Mouse (Mus musculus) T-helper 17 cell (primary cell): ENCODE measurements around the gene Txndc12.

Source experiments
- in situ Hi-C, 2 experiments: fragments of 300-600 bp; cut with MboI, MseI; formaldehyde crosslinking; loops; 1 replicate in 1 of 2; 2 replicates in 1 of 2; pipeline ENCODE4 v1.15.1; 2025; ENCODE audit warnings: high pct_unique_total_duplicates in 2 of 2

Gene Txndc12

DNA sequence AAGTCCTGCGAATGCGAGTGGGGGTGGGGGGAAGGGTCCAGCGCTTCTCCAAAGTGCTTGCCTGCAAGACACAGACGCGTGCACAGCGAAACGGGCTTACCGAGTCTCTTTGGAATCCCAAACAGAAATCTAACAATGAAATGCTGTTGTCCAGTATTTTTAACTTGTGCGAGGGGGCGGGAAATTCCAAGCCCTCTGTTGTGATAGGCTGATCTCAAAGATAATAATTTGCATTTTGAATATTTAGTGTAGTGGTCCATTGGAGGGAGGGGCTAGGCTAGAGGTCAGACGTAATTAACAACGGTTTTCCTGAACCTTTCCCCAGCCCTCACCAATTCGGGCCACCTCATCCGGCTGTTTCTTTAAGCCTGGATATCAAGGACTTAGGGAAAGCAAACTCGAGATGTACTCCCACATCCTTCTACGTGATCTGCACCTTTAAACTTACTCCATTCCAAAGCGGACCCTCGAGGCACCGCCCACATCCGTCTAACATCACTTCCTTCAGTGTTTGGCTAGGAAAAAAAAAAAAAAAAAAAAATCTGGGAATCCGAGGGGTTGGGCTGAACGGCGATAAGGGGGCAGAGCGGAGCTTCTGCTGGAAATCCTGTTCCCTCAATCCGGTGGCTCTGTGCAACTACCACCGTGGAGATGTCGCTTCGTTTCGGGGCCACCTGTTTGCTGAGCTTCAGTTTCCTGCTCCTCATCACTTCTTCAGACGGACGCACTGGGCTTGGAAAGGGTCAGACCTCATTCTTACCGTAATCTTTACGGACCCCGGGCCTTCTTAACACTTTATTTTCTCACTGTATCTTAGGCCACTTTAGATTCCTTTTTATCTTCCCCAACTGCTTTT, at the start of gene Txndc12:
Gene Txndc12, plus strand, starts transcription at position 487 of the 856 bp plus-strand sequence.
- in situ Hi-C loops, result loop anchor here in 1 of 2 experiments (25.0 kb wide), 1 partner anchor 828 kb away; the partner anchor contains the start of gene Cdkn2c

- in situ Hi-C loops, result no loop called here
These were observed 45.0 kb upstream of the Txndc12 start for GRCm38 (mm10) chr4:108789258-108789936.

GRCm38 (mm10) chr4:108790507-108790906, 43.9 kb upstream of the Txndc12 start:
- in situ Hi-C loops, result no loop called here

GRCm38 (mm10) chr4:108793941-108794340, 40.5 kb upstream of the Txndc12 start:
- in situ Hi-C loops, result no loop called here

DNA sequence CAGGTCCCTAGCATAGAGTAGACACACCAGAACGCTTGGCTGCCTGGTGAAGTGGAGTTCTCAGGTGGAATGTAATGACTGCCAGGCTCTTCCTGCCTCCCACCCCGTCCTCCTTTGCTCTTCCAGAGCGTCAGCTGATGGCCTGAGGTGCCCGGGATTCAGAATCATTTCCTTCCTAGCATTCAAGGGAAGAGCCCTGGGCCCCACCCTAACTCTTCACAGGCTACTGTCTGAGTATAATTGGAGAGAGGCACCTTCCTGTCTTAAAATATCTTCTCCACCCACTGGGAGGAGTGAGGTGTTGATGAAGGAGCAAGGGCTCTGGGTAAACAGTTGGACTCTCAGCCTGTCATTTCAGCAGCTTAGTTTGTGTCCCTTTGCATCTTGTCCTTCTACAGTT, 37.7 kb upstream of the Txndc12 start:
- in situ Hi-C loops, result loop anchor here in 1 of 2 experiments (5.0 kb wide), 1 partner anchor 181 kb away; no protein-coding TSS in a partner anchor

- in situ Hi-C loops, result loop anchor here in 1 of 2 experiments (5.0 kb wide), 1 partner anchor 179 kb away; no protein-coding TSS in a partner anchor
These were observed 36.1 kb upstream of the Txndc12 start for GRCm38 (mm10) chr4:108798083-108798830.

DNA sequence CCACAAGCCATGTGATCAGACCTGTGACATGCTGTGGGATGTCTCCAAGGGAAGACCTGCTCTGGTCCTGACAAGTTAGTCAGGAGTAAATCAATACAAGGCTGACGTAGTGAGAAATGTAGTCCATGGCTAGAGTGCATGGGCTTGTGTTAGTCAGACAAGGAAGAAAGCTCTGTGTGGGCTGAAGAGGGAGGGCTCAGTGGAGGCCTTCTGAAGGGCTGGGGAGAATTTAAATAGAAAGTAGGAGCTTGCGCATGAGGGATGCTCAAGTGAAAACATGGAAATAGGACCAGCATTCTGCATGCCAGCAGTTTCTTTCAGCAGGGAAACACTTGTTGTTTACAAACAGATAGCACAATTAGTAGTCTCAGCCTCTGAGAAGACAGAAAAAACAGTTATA, 30.9 kb upstream of the Txndc12 start:
- in situ Hi-C loops, result no loop called here

DNA sequence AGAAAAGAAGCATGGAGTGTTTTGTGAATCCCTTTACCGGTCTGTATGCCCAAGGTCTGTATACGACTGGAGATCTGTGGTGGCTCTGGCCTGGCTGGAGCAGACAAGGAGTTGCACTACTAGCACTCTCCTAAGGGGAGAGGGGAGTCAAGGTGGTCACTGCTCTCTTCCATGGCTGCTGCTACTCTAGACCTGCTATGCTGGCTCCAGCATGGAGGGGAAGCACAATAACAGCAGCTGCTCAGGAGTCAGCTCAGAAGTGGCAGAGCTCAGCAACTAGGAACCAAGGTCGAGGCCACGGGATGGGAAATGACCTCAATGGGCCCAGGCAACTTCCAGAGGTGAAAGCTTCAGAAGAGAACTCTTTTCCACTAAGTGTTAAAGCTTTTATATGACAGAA, 23.3 kb upstream of the Txndc12 start:
- in situ Hi-C loops, result no loop called here

GRCm38 (mm10) chr4:108811550-108811949, 22.9 kb upstream of the Txndc12 start:
- in situ Hi-C loops, result no loop called here

GRCm38 (mm10) chr4:108825677-108826076, 8.7 kb upstream of the Txndc12 start:
- in situ Hi-C loops, result loop anchor here in 1 of 2 experiments (25.0 kb wide), 1 partner anchor 837 kb away; the partner anchor contains the start of gene Cdkn2c

DNA sequence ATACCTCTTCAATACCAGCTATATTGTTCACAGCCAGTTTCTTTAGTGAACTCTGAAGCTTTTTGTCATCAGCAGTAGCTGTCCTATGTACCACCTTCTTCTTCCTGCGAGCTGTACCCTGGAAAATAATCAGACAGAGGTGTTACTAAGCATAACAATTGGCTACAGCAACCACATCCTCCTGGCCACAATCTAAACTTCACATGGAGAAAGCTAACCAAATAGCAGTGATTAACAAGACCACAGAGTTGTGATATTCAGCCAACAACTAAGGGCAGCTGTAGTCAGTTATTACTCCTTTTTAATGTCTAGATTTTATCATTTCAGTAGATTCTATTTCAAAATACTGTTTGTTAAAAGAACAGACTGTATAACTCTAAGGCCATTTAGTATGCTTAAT, 8.3 kb upstream of the Txndc12 start:
- in situ Hi-C loops, result loop anchor here in 1 of 2 experiments (25.0 kb wide), 1 partner anchor 836 kb away; the partner anchor contains the start of gene Cdkn2c

- in situ Hi-C loops, result loop anchor here in 1 of 2 experiments (25.0 kb wide), 1 partner anchor 836 kb away; the partner anchor contains the start of gene Cdkn2c
These were observed 7.8 kb upstream of the Txndc12 start for GRCm38 (mm10) chr4:108826643-108827042.

DNA sequence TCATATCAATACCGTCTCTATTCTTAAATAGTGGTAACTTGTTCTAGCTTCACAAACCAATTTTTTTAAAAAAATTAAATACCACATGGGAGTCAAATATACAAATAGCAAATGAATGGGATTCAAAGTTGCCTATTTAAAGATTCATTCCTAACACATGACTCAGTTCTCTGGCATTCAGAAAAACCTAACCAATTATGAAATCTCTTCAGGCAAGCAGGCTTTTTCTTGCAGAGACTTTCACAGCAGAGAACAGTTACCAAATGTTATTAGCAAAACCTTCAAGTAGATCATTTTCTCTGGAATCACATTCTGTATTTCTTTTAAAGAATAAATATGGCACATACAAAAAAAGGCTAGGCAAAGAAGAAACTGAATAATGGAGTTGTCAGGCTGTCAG, 3.7 kb upstream of the Txndc12 start:
- in situ Hi-C loops, result loop anchor here in 1 of 2 experiments (25.0 kb wide), 1 partner anchor 832 kb away; the partner anchor contains the start of gene Cdkn2c

- in situ Hi-C loops, result loop anchor here in 1 of 2 experiments (25.0 kb wide), 1 partner anchor 829 kb away; the partner anchor contains the start of gene Cdkn2c
These were observed 1.2 kb upstream of the Txndc12 start, which contains the start of gene Btf3l4 for GRCm38 (mm10) chr4:108832916-108833827. Gene Btf3l4 (minus strand): TSS chr4:108833614.

DNA sequence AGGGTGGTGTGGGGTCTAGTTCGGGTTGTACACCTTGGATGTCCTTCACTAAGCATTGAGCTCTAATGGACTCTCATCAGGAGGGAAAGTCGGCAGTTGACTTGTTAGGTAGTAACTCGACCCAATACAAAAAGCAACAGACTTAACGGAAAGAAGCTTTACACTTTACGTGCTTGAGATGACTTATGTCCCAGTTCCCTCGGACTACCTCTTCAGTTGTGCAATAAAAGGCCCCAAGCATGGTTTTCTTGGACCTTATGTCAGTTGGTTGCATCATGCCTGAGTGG, 630 bp upstream of the Txndc12 start:
- in situ Hi-C loops, result loop anchor here in 1 of 2 experiments (25.0 kb wide), 1 partner anchor 829 kb away; the partner anchor contains the start of gene Cdkn2c

GRCm38 (mm10) chr4:108834971-108835311, 540 bp downstream of the Txndc12 start:
- in situ Hi-C loops, result loop anchor here in 1 of 2 experiments (25.0 kb wide), 1 partner anchor 827 kb away; the partner anchor contains the start of gene Cdkn2c

DNA sequence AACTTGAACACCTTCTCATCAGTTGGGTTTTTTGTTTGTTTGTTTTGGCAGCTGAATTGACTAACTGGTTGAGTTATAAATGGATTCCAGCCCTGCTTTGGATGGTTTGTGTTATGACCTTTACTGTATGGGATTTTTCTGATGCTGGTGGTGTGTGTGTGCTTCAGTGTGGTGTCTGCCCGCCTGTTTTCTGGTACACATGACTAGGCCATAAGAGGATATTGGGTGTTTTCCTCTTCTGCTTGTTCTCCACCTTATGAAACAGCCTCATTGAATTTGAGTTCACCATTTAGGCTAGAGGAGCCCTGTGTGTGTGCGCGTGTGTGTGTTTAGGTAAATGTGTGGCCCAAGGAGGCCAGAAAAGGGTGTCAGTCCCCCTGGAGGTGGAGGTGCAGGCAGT, 1.1 kb downstream of the Txndc12 start:
- in situ Hi-C loops, result loop anchor here in 1 of 2 experiments (25.0 kb wide), 1 partner anchor 827 kb away; the partner anchor contains the start of gene Cdkn2c

DNA sequence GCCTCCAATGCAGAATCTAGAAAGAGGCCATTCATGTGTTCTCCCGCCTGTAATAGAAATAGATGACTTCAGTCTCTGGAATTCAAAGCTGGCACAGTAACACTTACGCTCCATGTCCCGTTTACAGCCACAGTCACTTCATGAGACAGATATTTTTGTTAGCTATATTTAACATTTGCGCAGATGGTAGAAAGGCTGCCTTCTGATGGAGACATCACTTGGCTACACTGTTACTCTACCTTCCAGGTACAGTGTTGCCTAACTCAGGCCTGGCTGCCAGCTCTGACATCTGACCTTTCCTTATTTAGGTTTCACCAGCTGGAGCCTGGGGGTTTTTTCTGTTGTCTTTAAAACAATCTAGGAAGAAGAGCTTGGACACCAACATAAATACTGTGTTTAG, 3.6 kb downstream of the Txndc12 start:
- in situ Hi-C loops, result loop anchor here in 1 of 2 experiments (25.0 kb wide), 1 partner anchor 824 kb away; the partner anchor contains the start of gene Cdkn2c

- in situ Hi-C loops, result loop anchor here in 1 of 2 experiments (25.0 kb wide), 1 partner anchor 820 kb away; the partner anchor contains the start of gene Cdkn2c
These were observed 7.6 kb downstream of the Txndc12 start for GRCm38 (mm10) chr4:108841920-108842578.
